Mouse (Mus musculus) ES-Bruce4 (cell line): ENCODE results near the gene Tmod2.

Experiments
- CTCF ChIP-seq: IDR thresholded peaks from one replicate; pipeline ENCODE4 v1.8.1; 2011; ENCODE audit warnings: low read depth, low read length
- EP300 ChIP-seq: IDR thresholded peaks from 2 replicates; pipeline ENCODE4 v1.6.1; 2011; ENCODE audit warnings: low read depth, low read length; ENCODE audit not compliant: insufficient read depth
- POLR2A ChIP-seq: IDR thresholded peaks from one replicate; pipeline ENCODE4 v1.8.1; 2011; ENCODE audit warnings: low read length; ENCODE audit not compliant: insufficient read depth

DNA sequence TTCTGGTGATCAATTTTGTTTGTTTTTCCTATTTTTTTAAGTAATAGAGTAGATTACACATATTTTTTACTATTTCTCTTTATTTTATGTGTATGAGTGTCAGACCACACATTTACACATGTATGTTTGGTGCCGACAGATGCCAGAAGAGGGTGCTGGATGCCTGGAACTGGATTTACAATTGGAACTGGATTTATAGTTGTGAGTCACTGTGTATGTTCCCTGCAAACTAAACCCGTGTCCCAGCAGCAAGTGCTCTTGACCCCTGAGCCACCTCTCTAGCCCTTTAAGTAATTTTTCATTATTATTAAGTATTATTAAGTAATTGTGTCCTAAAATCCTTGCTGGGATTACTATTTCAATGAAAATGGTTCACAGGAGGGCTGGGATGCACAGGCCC, 88.9 kb downstream of the Tmod2 start:
- TF ChIP-seq EP300, result no peak
- no peak for TF ChIP-seq CTCF
- TF ChIP-seq POLR2A, result no peak
